Mouse (Mus musculus) embryonic facial prominence, embryonic 14.5 days (tissue): ENCODE measurements around the gene Psmb6. TPM values are rescaled to one million over a fixed set of nuclear protein-coding genes. Genes with fewer than 3 reads are reported as not detected.

Experiments used
- ATAC-seq: fragments of 200-750 bp; cut with Nextera tagmentation; 2 replicates; pipeline ENCODE4 v1.8.0; 2017; ENCODE audit warnings: low read depth, moderate number of reproducible peaks, moderate TSS enrichment
- DNase-seq: peaks from one replicate; pipeline ENCODE4 v3.0.0-alpha.2; 2015; ENCODE audit warnings: low spot score
- H3K27ac ChIP-seq: fragments of 300-500 bp; sonication (generic); replicated peaks from 2 replicates; pipeline ENCODE4 v1.5.1; 2014; ENCODE audit warnings: low read depth, mild to moderate bottlenecking, low read length, moderate library complexity
- H3K27me3 ChIP-seq: fragments of 300-500 bp; sonication (generic); replicated peaks from 2 replicates; pipeline ENCODE4 v1.6.1; 2014; ENCODE audit warnings: low read length; ENCODE audit not compliant: control insufficient read depth, insufficient read depth
- H3K36me3 ChIP-seq: fragments of 300-500 bp; sonication (generic); 2 replicates; pipeline ENCODE4 v1.6.1; 2014; ENCODE audit warnings: low read length, mixed read lengths; ENCODE audit not compliant: control insufficient read depth, insufficient read depth
- H3K4me1 ChIP-seq: fragments of 300-500 bp; sonication (generic); 2 replicates; pipeline ENCODE4 v1.6.1; 2014; ENCODE audit warnings: antibody characterized with exemption, low read length; ENCODE audit not compliant: control insufficient read depth, insufficient read depth
- H3K4me2 ChIP-seq: fragments of 300-500 bp; sonication (generic); 2 replicates; pipeline ENCODE4 v1.6.1; 2014; ENCODE audit warnings: low read depth, mild to moderate bottlenecking, low read length, moderate library complexity, mixed read lengths
- H3K4me3 ChIP-seq: fragments of 300-500 bp; sonication (generic); 2 replicates; pipeline ENCODE4 v1.5.1; 2014; ENCODE audit warnings: low read depth, mild to moderate bottlenecking, low read length
- H3K9ac ChIP-seq: fragments of 300-500 bp; sonication (generic); 2 replicates; pipeline ENCODE4 v1.6.1; 2014; ENCODE audit warnings: low read depth, mild to moderate bottlenecking, low read length, moderate library complexity, mixed read lengths
- H3K9me3 ChIP-seq: fragments of 300-500 bp; sonication (generic); 2 replicates; pipeline ENCODE4 v1.6.1; 2016; ENCODE audit warnings: low read length; ENCODE audit not compliant: control insufficient read depth
- WGBS: fragments of 180-500 bp; shearing (Covaris S2); extraction: QIAGEN DNeasy Blood & Tissue Kit; methylation state at CpG from one replicate; pipeline ENCODE4 v1.1.7; 2014; 5-methylcytosine and 5-hydroxymethylcytosine counted together
- polyA plus RNA-seq: library from polyadenylated mRNA; unstranded; fragments of >200 nt; fragmentation: Nextera tagmentation; extraction: Ambion mirVana; gene quantifications from 2 replicates; pipeline ENCODE4 v1.2.1, GENCODE M21; 2014

Gene Psmb6
- polyA plus RNA-seq, 1 experiment from 2014 or later: 706 TPM

- ATAC-seq: no peak
Measured at GRCm38 (mm10) chr11:70553940-70554339, 28.8 kb downstream of the Psmb6 start.

GRCm38 (mm10) chr11:70557545-70557944, 32.4 kb downstream of the Psmb6 start:
- H3K27ac ChIP-seq: no peak overlapping the region
- no peak overlapping the region for H3K4me2 ChIP-seq
- no peak for ATAC-seq
- no peak for DNase-seq
- H3K4me1 ChIP-seq: no peaks in the 10 kb centered on the region
- H3K36me3 ChIP-seq: no peaks in the 10 kb centered on the region
- no peak overlapping the region for H3K9ac ChIP-seq
- no peaks in the 10 kb centered on the region for H3K27me3 ChIP-seq
- 90% methylated on average over 9 of the region's 9 CpGs for WGBS
- no peaks in the 10 kb centered on the region for H3K9me3 ChIP-seq
- no peak overlapping the region for H3K4me3 ChIP-seq

More at GRCm38 (mm10) chr11:70553940-70554339, 28.8 kb downstream of the Psmb6 start:
- Histone ChIP-seq H3K9ac (no peak overlapping the region), H3K4me1 (no peaks in the 10 kb centered on the region), H3K36me3 (no peaks in the 10 kb centered on the region), H3K9me3 (no peaks in the 10 kb centered on the region), H3K4me3 (no peak overlapping the region), H3K27ac (no peak overlapping the region), H3K27me3 (no peaks in the 10 kb centered on the region), H3K4me2 (no peak overlapping the region)
- no peak for DNase-seq
- 38% methylated on average over 3 of the region's 7 CpGs for WGBS

- WGBS: 5% methylated on average over 2 of the region's 2 CpGs
- H3K9ac ChIP-seq: peak overlapping the region; percentile 83; the same call in 1 of the 2 replicates
- H3K4me1 ChIP-seq: peaks cover 10% of the 10 kb centered on the region
- no peaks in the 10 kb centered on the region for H3K9me3 ChIP-seq
- H3K4me2 ChIP-seq: peak overlapping the region; percentile 83
- H3K36me3 ChIP-seq: 0 out of 2 replicates have a peak, but pooled peaks cover under 1% of the 10 kb centered on the region
- peak; percentile 62 for DNase-seq
- ATAC-seq: no peak; the same call in 1 of the 2 replicates
- H3K27me3 ChIP-seq: no peaks in the 10 kb centered on the region
- H3K27ac ChIP-seq: peak overlapping the region; percentile 86; the same call in 1 of the 2 replicates
- peak overlapping the region; percentile 83 for H3K4me3 ChIP-seq
Measured at GRCm38 (mm10) chr11:70561937-70562286, 36.7 kb downstream of the Psmb6 start.

GRCm38 (mm10) chr11:70562287-70562994, 37.3 kb downstream of the Psmb6 start, which contains the start of gene Mink1:
Mink1 (plus strand) TSS chr11:70562881.
- peak within 1 kb of the TSS; percentile 83 for H3K9ac ChIP-seq
- H3K27ac ChIP-seq: peak within 1 kb of the TSS; percentile 86
- WGBS: 0% methylated on average over 21 of the region's 57 CpGs
- ATAC-seq: peak; percentile 92
- H3K9me3 ChIP-seq: no peaks in the 10 kb centered on the region
- H3K4me3 ChIP-seq: peak within 1 kb of the TSS; percentile 83
- no peaks in the 10 kb centered on the region for H3K27me3 ChIP-seq
- H3K4me2 ChIP-seq: peak within 1 kb of the TSS; percentile 83
- DNase-seq: peak; percentile 95
- 0 out of 2 replicates have a peak, but pooled peaks cover 3% of the 10 kb centered on the region for H3K36me3 ChIP-seq
- H3K4me1 ChIP-seq: peaks cover 10% of the 10 kb centered on the region

GRCm38 (mm10) chr11:70562995-70563469, 37.9 kb downstream of the Psmb6 start:
- H3K4me3 ChIP-seq: peak overlapping the region; percentile 83
- H3K9me3 ChIP-seq: no peaks in the 10 kb centered on the region
- peak overlapping the region; percentile 83 for H3K4me2 ChIP-seq
- peaks cover 4% of the 10 kb centered on the region; the same call in 1 of the 2 replicates for H3K36me3 ChIP-seq
- ATAC-seq (0 out of 2 replicates have a peak, but pooled peaks have one; percentile 4), DNase-seq (no peak)
- peak overlapping the region; percentile 86 for H3K27ac ChIP-seq
- H3K4me1 ChIP-seq: peaks cover 10% of the 10 kb centered on the region
- 0% methylated on average over 4 of the region's 31 CpGs for WGBS
- H3K27me3 ChIP-seq: no peaks in the 10 kb centered on the region
- peak overlapping the region; percentile 83 for H3K9ac ChIP-seq

GRCm38 (mm10) chr11:70563470-70564275, 38.5 kb downstream of the Psmb6 start:
- Histone ChIP-seq H3K4me2 (peak overlapping the region; percentile 83), H3K4me1 (peaks cover 10% of the 10 kb centered on the region), H3K36me3 (peaks cover 9% of the 10 kb centered on the region; the same call in 1 of the 2 replicates), H3K27ac (peak overlapping the region; percentile 86), H3K4me3 (peak overlapping the region; percentile 83), H3K9me3 (no peaks in the 10 kb centered on the region), H3K9ac (peak overlapping the region; percentile 83), H3K27me3 (no peaks in the 10 kb centered on the region)
- ATAC-seq: no peak
- WGBS: 1% methylated on average over 25 of the region's 25 CpGs
- peak; percentile 60 for DNase-seq

- WGBS: 24% methylated on average over 4 of the region's 4 CpGs
- H3K9ac ChIP-seq: peak overlapping the region; percentile 83; the same call in 1 of the 2 replicates
- H3K27me3 ChIP-seq: no peaks in the 10 kb centered on the region
- peak overlapping the region; percentile 83 for H3K4me2 ChIP-seq
- DNase-seq (no peak), ATAC-seq (no peak)
- H3K4me3 ChIP-seq: peak overlapping the region; percentile 83
- no peaks in the 10 kb centered on the region for H3K9me3 ChIP-seq
- no peak overlapping the region for H3K27ac ChIP-seq
- H3K4me1 ChIP-seq: peaks cover 10% of the 10 kb centered on the region
- peaks cover 9% of the 10 kb centered on the region; the same call in 1 of the 2 replicates for H3K36me3 ChIP-seq
Measured at GRCm38 (mm10) chr11:70564276-70564873, 39.2 kb downstream of the Psmb6 start.

GRCm38 (mm10) chr11:70566586-70566985, 41.4 kb downstream of the Psmb6 start:
- 67% methylated on average over 7 of the region's 7 CpGs for WGBS
- ATAC-seq: no peak

More at GRCm38 (mm10) chr11:70566586-70566985, 41.4 kb downstream of the Psmb6 start:
- no peak for DNase-seq
- Histone ChIP-seq H3K9ac (no peak overlapping the region), H3K27ac (no peak overlapping the region), H3K4me3 (no peak overlapping the region), H3K27me3 (no peaks in the 10 kb centered on the region), H3K4me1 (peaks cover 10% of the 10 kb centered on the region), H3K4me2 (no peak overlapping the region), H3K9me3 (no peaks in the 10 kb centered on the region), H3K36me3 (peaks cover 9% of the 10 kb centered on the region; the same call in 1 of the 2 replicates)
